Mouse (Mus musculus): ENCODE results near the gene Nkapd1. TPM values are rescaled to one million over a fixed set of nuclear protein-coding genes. Genes with fewer than 3 reads are reported as not detected.

Nkapd1 gene
- polyA plus RNA-seq, 1 experiment, result 6.4 TPM

DNA sequence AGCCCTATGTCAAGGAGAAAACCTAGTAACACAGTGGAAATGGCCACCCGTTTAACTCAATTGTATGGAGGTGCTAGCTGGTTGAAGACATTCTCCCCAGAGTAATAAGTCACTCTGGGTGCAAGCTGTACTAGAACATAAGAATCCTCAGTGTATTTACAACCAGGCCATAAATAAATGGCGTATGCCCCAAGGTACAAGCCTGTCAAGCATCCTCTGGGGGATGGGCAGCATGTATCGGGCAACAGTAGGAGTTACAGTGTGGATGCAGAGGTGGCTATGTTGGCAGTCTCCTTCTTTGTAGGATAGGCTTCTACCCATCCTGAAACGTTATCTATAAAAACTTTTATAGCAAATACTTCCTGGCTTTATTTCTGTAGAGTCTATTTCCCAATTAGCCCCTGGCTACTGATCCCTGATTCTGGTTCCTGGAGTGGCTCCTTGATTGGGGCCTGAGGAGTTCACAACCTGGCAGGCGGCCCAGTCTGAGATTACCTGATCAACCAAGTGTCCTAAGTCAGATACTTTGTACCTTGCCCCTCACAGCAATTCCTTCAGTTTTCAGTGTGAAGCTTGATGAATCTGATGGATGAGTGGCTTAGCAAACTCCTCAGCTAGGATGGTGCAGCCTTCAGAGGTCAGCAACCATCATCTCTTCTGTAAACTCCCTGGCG lies 32.0 kb downstream of the Nkapd1 start:
- TF ChIP-seq POLR2A (IDR thresholded peaks at IDR 0.05; ENCODE audit: control insufficient read depth, low read depth, low read length) (no peak), CTCF (IDR thresholded peaks at IDR 0.05; ENCODE audit: control insufficient read depth, insufficient read depth, insufficient replicate concordance, low read depth, low read length) (no peak)
- H3K4me3 ChIP-seq (ENCODE audit: control insufficient read depth, low read depth, low read length), result no peak overlapping the region
- H3K36me3 ChIP-seq (ENCODE audit: control insufficient read depth, insufficient read depth, low read length), result no peaks in the 10 kb centered on the region
- H3K27me3 ChIP-seq (ENCODE audit: control insufficient read depth, insufficient read depth, low read length), result no peaks in the 10 kb centered on the region
- no peaks in the 10 kb centered on the region; the same call in 1 of the 2 replicates for H3K4me1 ChIP-seq (ENCODE audit: control insufficient read depth, insufficient read depth, low read length)
- no peak overlapping the region for H3K27ac ChIP-seq (ENCODE audit: control insufficient read depth, insufficient read depth, low read depth, low read length)

DNA sequence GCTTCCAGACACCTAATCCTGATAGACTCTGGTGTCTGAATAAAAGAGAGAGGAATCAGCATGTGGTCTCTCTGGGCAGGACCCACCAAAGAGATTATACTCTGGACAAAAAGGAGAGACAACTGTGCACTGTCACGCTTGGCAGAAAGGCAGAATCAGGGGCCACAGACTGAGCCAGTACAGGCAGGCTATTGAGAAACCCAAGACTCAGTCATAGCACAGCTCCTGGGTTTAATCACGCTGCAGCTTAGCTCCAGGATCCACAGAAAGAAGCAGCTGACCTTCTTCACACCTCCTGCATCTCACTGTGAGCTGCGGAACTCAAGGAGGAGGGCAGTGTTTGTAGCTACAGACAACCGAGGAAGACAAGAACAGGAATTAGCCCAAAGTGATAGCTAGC lies 36.9 kb downstream of the Nkapd1 start:
- Histone ChIP-seq H3K27ac (ENCODE audit: control insufficient read depth, insufficient read depth, low read depth, low read length) (no peak overlapping the region), H3K4me3 (ENCODE audit: control insufficient read depth, low read depth, low read length) (no peak overlapping the region), H3K36me3 (ENCODE audit: control insufficient read depth, insufficient read depth, low read length) (no peaks in the 10 kb centered on the region), H3K27me3 (ENCODE audit: control insufficient read depth, insufficient read depth, low read length) (no peaks in the 10 kb centered on the region), H3K4me1 (ENCODE audit: control insufficient read depth, insufficient read depth, low read length) (no peaks in the 10 kb centered on the region; the same call in 1 of the 2 replicates)
- no peak for TF ChIP-seq POLR2A (IDR thresholded peaks at IDR 0.05; ENCODE audit: control insufficient read depth, low read depth, low read length)
- no peak for TF ChIP-seq CTCF (IDR thresholded peaks at IDR 0.05; ENCODE audit: control insufficient read depth, insufficient read depth, insufficient replicate concordance, low read depth, low read length)

DNA sequence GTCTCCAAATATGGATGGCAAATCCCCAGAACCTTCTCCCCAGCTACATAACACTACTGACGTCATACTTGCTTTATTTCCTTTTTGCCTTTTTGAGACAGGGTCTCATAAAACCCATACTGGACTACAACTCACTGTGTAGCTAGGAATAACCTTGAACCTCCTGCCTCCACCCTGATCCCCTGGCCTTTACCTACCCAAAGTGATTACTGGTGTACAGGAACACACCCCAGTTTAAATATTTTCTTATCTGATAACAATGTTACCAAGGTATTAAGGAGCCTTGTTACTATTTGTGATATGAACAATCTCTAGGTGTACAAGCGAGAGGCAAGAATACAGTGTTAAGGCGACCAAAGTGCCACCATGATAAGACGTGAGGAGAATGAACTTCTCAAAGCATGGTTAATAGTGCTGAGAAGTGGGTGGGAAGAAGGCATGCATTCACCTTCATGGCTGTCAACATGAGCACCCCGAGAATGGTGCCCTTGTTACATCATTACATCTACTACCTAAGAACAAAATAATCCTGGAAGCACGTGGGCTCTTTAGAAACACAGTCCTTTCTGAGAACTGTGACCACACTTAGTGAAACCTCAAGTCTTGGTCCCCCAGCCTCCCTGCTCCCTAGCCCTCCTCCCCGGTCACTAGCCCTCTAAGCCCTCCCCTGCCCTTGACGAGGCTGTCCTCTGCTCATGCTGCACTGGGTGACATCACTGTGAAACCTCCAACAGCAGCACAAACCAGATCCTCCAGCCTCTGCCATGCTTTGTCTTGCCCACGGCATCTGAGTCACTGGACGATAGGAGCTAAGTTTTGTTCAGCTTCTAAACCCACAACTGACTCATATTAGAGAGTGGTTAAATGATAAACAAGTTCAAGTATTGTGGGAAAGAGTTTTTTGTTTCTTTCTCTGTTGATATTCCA lies 47.4 kb downstream of the Nkapd1 start:
- Histone ChIP-seq H3K4me1 (ENCODE audit: control insufficient read depth, insufficient read depth, low read length) (no peaks in the 10 kb centered on the region), H3K36me3 (ENCODE audit: control insufficient read depth, insufficient read depth, low read length) (no peaks in the 10 kb centered on the region), H3K27me3 (ENCODE audit: control insufficient read depth, insufficient read depth, low read length) (no peaks in the 10 kb centered on the region), H3K4me3 (ENCODE audit: control insufficient read depth, low read depth, low read length) (no peak overlapping the region), H3K27ac (ENCODE audit: control insufficient read depth, insufficient read depth, low read depth, low read length) (no peak overlapping the region)
- TF ChIP-seq POLR2A (IDR thresholded peaks at IDR 0.05; ENCODE audit: control insufficient read depth, low read depth, low read length) (no peak), CTCF (IDR thresholded peaks at IDR 0.05; ENCODE audit: control insufficient read depth, insufficient read depth, insufficient replicate concordance, low read depth, low read length) (no peak)

DNA sequence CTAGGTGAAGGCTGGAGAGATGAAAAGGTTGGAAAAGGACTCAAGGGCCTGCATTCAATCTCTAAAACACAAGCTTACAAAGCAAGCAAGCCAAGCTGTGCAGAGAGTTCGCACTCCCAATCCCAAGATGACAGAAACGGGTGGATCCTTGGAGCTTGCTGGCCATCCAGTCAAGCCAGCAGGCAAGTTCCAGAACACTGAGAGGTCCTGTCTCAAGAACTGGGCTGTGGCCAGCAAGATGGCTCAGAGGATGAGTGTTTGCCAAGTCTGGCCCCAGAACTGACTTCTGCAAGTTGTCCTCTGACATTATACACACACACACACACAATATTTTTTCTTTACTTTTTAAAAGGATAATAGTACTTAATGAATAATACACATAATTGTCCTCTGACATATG lies 49.4 kb downstream of the Nkapd1 start:
- no peak overlapping the region for H3K27ac ChIP-seq (ENCODE audit: control insufficient read depth, insufficient read depth, low read depth, low read length)
- H3K36me3 ChIP-seq (ENCODE audit: control insufficient read depth, insufficient read depth, low read length), result no peaks in the 10 kb centered on the region
- H3K4me1 ChIP-seq (ENCODE audit: control insufficient read depth, insufficient read depth, low read length), result no peaks in the 10 kb centered on the region
- H3K4me3 ChIP-seq (ENCODE audit: control insufficient read depth, low read depth, low read length), result no peak overlapping the region
- TF ChIP-seq CTCF (IDR thresholded peaks at IDR 0.05; ENCODE audit: control insufficient read depth, insufficient read depth, insufficient replicate concordance, low read depth, low read length), result no peak
- TF ChIP-seq POLR2A (IDR thresholded peaks at IDR 0.05; ENCODE audit: control insufficient read depth, low read depth, low read length), result no peak
- no peaks in the 10 kb centered on the region for H3K27me3 ChIP-seq (ENCODE audit: control insufficient read depth, insufficient read depth, low read length)

DNA sequence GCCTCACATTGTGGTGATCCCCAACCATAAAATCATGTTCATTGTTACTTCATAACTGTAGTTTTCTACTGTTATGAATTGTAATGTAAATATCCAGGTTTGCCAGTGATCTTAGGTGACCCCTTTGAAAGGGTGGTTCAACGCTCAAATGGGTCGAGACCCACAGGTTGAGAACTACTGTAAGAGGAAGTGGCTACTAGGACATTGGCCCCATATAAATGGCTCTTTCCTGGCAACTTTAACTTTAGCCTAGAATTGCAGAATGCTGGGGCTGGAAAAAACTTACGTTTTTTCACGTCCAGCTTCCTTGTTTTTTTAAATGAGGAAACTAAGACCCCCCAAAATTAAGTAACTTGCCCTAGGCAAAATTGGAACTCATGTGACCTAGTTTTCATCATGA lies 49.9 kb downstream of the Nkapd1 start:
- no peaks in the 10 kb centered on the region for H3K4me1 ChIP-seq (ENCODE audit: control insufficient read depth, insufficient read depth, low read length)
- H3K27me3 ChIP-seq (ENCODE audit: control insufficient read depth, insufficient read depth, low read length), result no peaks in the 10 kb centered on the region
- H3K36me3 ChIP-seq (ENCODE audit: control insufficient read depth, insufficient read depth, low read length), result no peaks in the 10 kb centered on the region
- no peak overlapping the region for H3K27ac ChIP-seq (ENCODE audit: control insufficient read depth, insufficient read depth, low read depth, low read length)
- H3K4me3 ChIP-seq (ENCODE audit: control insufficient read depth, low read depth, low read length), result no peak overlapping the region
- TF ChIP-seq CTCF (IDR thresholded peaks at IDR 0.05; ENCODE audit: control insufficient read depth, insufficient read depth, insufficient replicate concordance, low read depth, low read length) (no peak), POLR2A (IDR thresholded peaks at IDR 0.05; ENCODE audit: control insufficient read depth, low read depth, low read length) (no peak)

DNA sequence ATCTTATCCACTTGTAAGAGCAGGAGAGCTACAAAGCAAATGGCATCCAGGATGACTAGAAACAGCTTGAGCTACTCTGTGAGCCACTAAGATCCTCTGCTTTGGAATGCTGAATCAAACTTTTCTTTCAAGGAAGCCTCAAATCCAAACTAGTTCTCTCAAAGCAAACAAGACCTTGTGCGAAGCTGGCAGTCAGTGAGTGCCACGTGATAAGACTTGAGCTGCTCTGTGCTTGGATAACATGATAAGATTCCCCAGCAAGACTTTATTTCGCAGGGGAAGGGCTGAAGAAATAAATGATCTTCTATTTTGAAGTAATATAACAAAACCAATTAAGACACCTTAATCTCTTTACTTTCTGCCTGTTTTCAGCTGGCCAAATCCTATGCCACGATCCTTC lies 51.3 kb downstream of the Nkapd1 start:
- no peak for TF ChIP-seq CTCF (IDR thresholded peaks at IDR 0.05; ENCODE audit: control insufficient read depth, insufficient read depth, insufficient replicate concordance, low read depth, low read length)
- TF ChIP-seq POLR2A (IDR thresholded peaks at IDR 0.05; ENCODE audit: control insufficient read depth, low read depth, low read length), result no peak
- no peak overlapping the region for H3K4me3 ChIP-seq (ENCODE audit: control insufficient read depth, low read depth, low read length)
- H3K36me3 ChIP-seq (ENCODE audit: control insufficient read depth, insufficient read depth, low read length), result no peaks in the 10 kb centered on the region
- no peaks in the 10 kb centered on the region for H3K27me3 ChIP-seq (ENCODE audit: control insufficient read depth, insufficient read depth, low read length)
- H3K27ac ChIP-seq (ENCODE audit: control insufficient read depth, insufficient read depth, low read depth, low read length), result no peak overlapping the region
- H3K4me1 ChIP-seq (ENCODE audit: control insufficient read depth, insufficient read depth, low read length), result no peaks in the 10 kb centered on the region

DNA sequence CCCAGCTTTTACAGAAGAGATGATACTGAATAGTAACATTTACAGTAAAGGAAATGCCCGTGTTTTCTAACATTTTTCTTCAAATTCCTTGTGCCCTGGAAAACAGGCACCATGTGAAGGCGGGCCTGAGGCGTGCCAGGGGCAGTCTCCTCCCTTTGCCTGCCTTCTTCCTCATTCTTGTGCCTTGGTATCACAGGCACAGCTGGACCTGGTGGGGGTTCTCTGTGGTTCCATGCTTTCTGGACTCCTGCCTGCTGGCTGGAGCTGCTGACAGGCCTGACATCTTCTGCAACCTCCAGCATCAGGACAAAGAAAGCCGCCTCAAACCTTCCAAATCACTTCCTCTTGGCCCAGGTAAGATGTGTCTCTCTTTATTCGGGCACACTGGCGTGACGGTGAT lies 52.1 kb downstream of the Nkapd1 start:
- no peak overlapping the region for H3K4me3 ChIP-seq (ENCODE audit: control insufficient read depth, low read depth, low read length)
- TF ChIP-seq POLR2A (IDR thresholded peaks at IDR 0.05; ENCODE audit: control insufficient read depth, low read depth, low read length), result no peak
- TF ChIP-seq CTCF (IDR thresholded peaks at IDR 0.05; ENCODE audit: control insufficient read depth, insufficient read depth, insufficient replicate concordance, low read depth, low read length), result no peak
- no peak overlapping the region for H3K27ac ChIP-seq (ENCODE audit: control insufficient read depth, insufficient read depth, low read depth, low read length)
- no peaks in the 10 kb centered on the region for H3K4me1 ChIP-seq (ENCODE audit: control insufficient read depth, insufficient read depth, low read length)
- no peaks in the 10 kb centered on the region for H3K36me3 ChIP-seq (ENCODE audit: control insufficient read depth, insufficient read depth, low read length)
- no peaks in the 10 kb centered on the region for H3K27me3 ChIP-seq (ENCODE audit: control insufficient read depth, insufficient read depth, low read length)

All from testis, adult 2 months (tissue).